Mouse (Mus musculus) midbrain, embryonic 15.5 days (tissue): ENCODE data around the gene Gns. TPM values are rescaled to one million over a fixed set of nuclear protein-coding genes. Genes with fewer than 3 reads are reported as not detected.

ENCODE experiments used
- ATAC-seq: fragments of 200-750 bp; cut with Nextera tagmentation; replicated peaks from 2 replicates; pipeline ENCODE4 v1.8.0; 2017; ENCODE audit warnings: moderate TSS enrichment
- H3K27ac ChIP-seq: fragments of 300-500 bp; sonication (generic); 2 replicates; pipeline ENCODE4 v1.5.1; 2015; ENCODE audit warnings: mild to moderate bottlenecking, inconsistent platforms
- H3K27me3 ChIP-seq: fragments of 300-500 bp; sonication (generic); replicated peaks from 2 replicates; pipeline ENCODE4 v1.6.1; 2015; ENCODE audit warnings: inconsistent platforms
- H3K36me3 ChIP-seq: fragments of 300-500 bp; sonication (generic); replicated peaks from 2 replicates; pipeline ENCODE4 v1.6.1; 2015; ENCODE audit warnings: inconsistent platforms
- H3K4me1 ChIP-seq: fragments of 300-500 bp; sonication (generic); 2 replicates; pipeline ENCODE4 v1.6.1; 2015; ENCODE audit warnings: inconsistent platforms
- H3K4me2 ChIP-seq: fragments of 300-500 bp; sonication (generic); 2 replicates; pipeline ENCODE4 v1.6.1; 2015; ENCODE audit warnings: inconsistent platforms, mild to moderate bottlenecking, moderate library complexity
- H3K4me3 ChIP-seq: fragments of 300-500 bp; sonication (generic); 2 replicates; pipeline ENCODE4 v1.5.1; 2015; ENCODE audit warnings: mild to moderate bottlenecking, inconsistent platforms
- H3K9ac ChIP-seq: fragments of 300-500 bp; sonication (generic); 2 replicates; pipeline ENCODE4 v1.6.1; 2015; ENCODE audit warnings: mild to moderate bottlenecking, inconsistent platforms
- H3K9me3 ChIP-seq: fragments of 300-500 bp; sonication (generic); 2 replicates; pipeline ENCODE4 v1.6.1; 2016; ENCODE audit warnings: inconsistent platforms
- WGBS: fragments of 180-500 bp; shearing (Covaris S2); methylation state at CpG from one replicate; pipeline ENCODE4 v1.1.7; 2015; ENCODE audit warnings: mixed read lengths; 5-methylcytosine and 5-hydroxymethylcytosine counted together
- polyA plus RNA-seq: library from polyadenylated mRNA; unstranded; fragments of >200 nt; fragmentation: Nextera tagmentation; extraction: Ambion mirVana; gene quantifications from 2 replicates; pipeline ENCODE4 v1.2.1, GENCODE M21; 2015

The Gns gene
- polyA plus RNA-seq, 1 experiment from 2014 or later: 38.8 TPM

- Histone ChIP-seq H3K4me3 (no peak overlapping the region), H3K9me3 (no peaks in the 10 kb centered on the region), H3K27ac (no peak overlapping the region), H3K27me3 (no peaks in the 10 kb centered on the region), H3K36me3 (no peaks in the 10 kb centered on the region), H3K4me1 (peaks cover 12% of the 10 kb centered on the region), H3K4me2 (no peak overlapping the region), H3K9ac (no peak overlapping the region)
- 97% methylated on average over 10 of the region's 10 CpGs for whole genome bisulfite sequencing
- no peak for ATAC-seq
Observed at GRCm38 (mm10) chr10:121342260-121342659, 22.6 kb upstream of the Gns start.

- H3K27me3 ChIP-seq: no peaks in the 10 kb centered on the region
- no peak overlapping the region for H3K4me2 ChIP-seq
- 75% methylated on average over 6 of the region's 6 CpGs for WGBS
- H3K4me1 ChIP-seq: peaks cover 12% of the 10 kb centered on the region
- H3K36me3 ChIP-seq: no peaks in the 10 kb centered on the region
- H3K9me3 ChIP-seq: no peaks in the 10 kb centered on the region
- H3K9ac ChIP-seq: no peak overlapping the region
- H3K4me3 ChIP-seq: no peak overlapping the region
- ATAC-seq: no peak
- no peak overlapping the region for H3K27ac ChIP-seq
Observed at GRCm38 (mm10) chr10:121343867-121344266, 21.0 kb upstream of the Gns start.

GRCm38 (mm10) chr10:121349244-121349643, 15.6 kb upstream of the Gns start:
- ATAC-seq: no peak
- no peak overlapping the region for H3K27ac ChIP-seq
- H3K4me3 ChIP-seq: no peak overlapping the region
- H3K36me3 ChIP-seq: no peaks in the 10 kb centered on the region
- peaks cover 30% of the 10 kb centered on the region for H3K27me3 ChIP-seq
- no peak overlapping the region for H3K9ac ChIP-seq
- 51% methylated on average over 5 of the region's 5 CpGs for whole genome bisulfite sequencing
- H3K9me3 ChIP-seq: no peaks in the 10 kb centered on the region
- H3K4me1 ChIP-seq: peaks cover 16% of the 10 kb centered on the region
- no peak overlapping the region for H3K4me2 ChIP-seq

- H3K36me3 ChIP-seq: no peaks in the 10 kb centered on the region
- 0 out of 2 replicates have a peak overlapping the region, but pooled peaks have one; percentile 2 for H3K9ac ChIP-seq
- no peaks in the 10 kb centered on the region for H3K9me3 ChIP-seq
- peaks cover 16% of the 10 kb centered on the region for H3K4me1 ChIP-seq
- H3K27ac ChIP-seq: no peak overlapping the region
- peak overlapping the region; percentile 90 for H3K4me2 ChIP-seq
- ATAC-seq: peak; percentile 52
- WGBS: 2% methylated on average over 35 of the region's 35 CpGs
- H3K27me3 ChIP-seq: peaks cover 30% of the 10 kb centered on the region
- peak overlapping the region; percentile 44 for H3K4me3 ChIP-seq
Observed at GRCm38 (mm10) chr10:121350357-121351065, 14.4 kb upstream of the Gns start.

- Histone ChIP-seq H3K36me3 (no peaks in the 10 kb centered on the region), H3K9ac (0 out of 2 replicates have a peak within 1 kb of the TSS, but pooled peaks have one; percentile 2), H3K4me1 (peaks cover 16% of the 10 kb centered on the region), H3K9me3 (no peaks in the 10 kb centered on the region), H3K4me3 (peak within 1 kb of the TSS; percentile 44), H3K27ac (no peak within 1 kb of the TSS), H3K4me2 (peak within 1 kb of the TSS; percentile 90), H3K27me3 (peaks cover 30% of the 10 kb centered on the region)
- under 1% methylated on average over 61 of the region's 61 CpGs for WGBS
- peak; percentile 74 for ATAC-seq
Observed at GRCm38 (mm10) chr10:121351066-121351581, 13.8 kb upstream of the Gns start, which contains the start of gene Tbc1d30. Gene Tbc1d30, minus strand, starts transcription at chr10:121351278.

- H3K27me3 ChIP-seq: peaks cover 30% of the 10 kb centered on the region
- H3K27ac ChIP-seq: no peak overlapping the region
- H3K4me3 ChIP-seq: peak overlapping the region; percentile 44; the same call in 1 of the 2 replicates
- no peaks in the 10 kb centered on the region for H3K9me3 ChIP-seq
- peak overlapping the region; percentile 90 for H3K4me2 ChIP-seq
- peaks cover 16% of the 10 kb centered on the region for H3K4me1 ChIP-seq
- no peaks in the 10 kb centered on the region for H3K36me3 ChIP-seq
- WGBS: 42% methylated on average over 15 of the region's 15 CpGs
- no peak overlapping the region for H3K9ac ChIP-seq
- ATAC-seq: no peak
Observed at GRCm38 (mm10) chr10:121351692-121352290, 13.1 kb upstream of the Gns start.

GRCm38 (mm10) chr10:121360358-121360757, 4.5 kb upstream of the Gns start:
- no peak for ATAC-seq
- Histone ChIP-seq H3K9ac (no peak overlapping the region), H3K27me3 (no peaks in the 10 kb centered on the region), H3K4me1 (0 out of 2 replicates have a peak, but pooled peaks cover 5% of the 10 kb centered on the region), H3K4me3 (no peak overlapping the region), H3K4me2 (no peak overlapping the region), H3K27ac (no peak overlapping the region), H3K9me3 (no peaks in the 10 kb centered on the region), H3K36me3 (no peaks in the 10 kb centered on the region)
- 82% methylated on average over 2 of the region's 2 CpGs for WGBS

GRCm38 (mm10) chr10:121363201-121363600, 1.7 kb upstream of the Gns start:
- no peaks in the 10 kb centered on the region for H3K36me3 ChIP-seq
- H3K4me2 ChIP-seq: no peak overlapping the region
- H3K4me1 ChIP-seq: peaks cover 16% of the 10 kb centered on the region
- no peaks in the 10 kb centered on the region for H3K9me3 ChIP-seq
- WGBS: 85% methylated on average over 8 of the region's 8 CpGs
- no peak for ATAC-seq
- no peak overlapping the region for H3K27ac ChIP-seq
- H3K4me3 ChIP-seq: no peak overlapping the region
- no peaks in the 10 kb centered on the region for H3K27me3 ChIP-seq
- no peak overlapping the region for H3K9ac ChIP-seq

- Histone ChIP-seq H3K9ac (peak overlapping the region; percentile 82; the same call in 1 of the 2 replicates), H3K4me3 (peak overlapping the region; percentile 86), H3K9me3 (no peaks in the 10 kb centered on the region), H3K27me3 (no peaks in the 10 kb centered on the region), H3K4me1 (peaks cover 16% of the 10 kb centered on the region), H3K27ac (no peak overlapping the region), H3K36me3 (no peaks in the 10 kb centered on the region), H3K4me2 (peak overlapping the region; percentile 77)
- 0 out of 2 replicates have a peak, but pooled peaks have one; percentile 25 for ATAC-seq
- WGBS: 29% methylated on average over 15 of the region's 15 CpGs
Observed at GRCm38 (mm10) chr10:121364306-121364705, 584 bp upstream of the Gns start.

- Histone ChIP-seq H3K4me1 (peaks cover 16% of the 10 kb centered on the region), H3K4me2 (peak overlapping the region; percentile 77), H3K27me3 (no peaks in the 10 kb centered on the region), H3K4me3 (peak overlapping the region; percentile 86), H3K9me3 (no peaks in the 10 kb centered on the region), H3K27ac (no peak overlapping the region), H3K9ac (peak overlapping the region; percentile 82; the same call in 1 of the 2 replicates), H3K36me3 (no peaks in the 10 kb centered on the region)
- no peak for ATAC-seq
- WGBS: 8% methylated on average over 9 of the region's 9 CpGs
Observed at GRCm38 (mm10) chr10:121365781-121366272, 937 bp downstream of the Gns start.

GRCm38 (mm10) chr10:121367271-121367670, 2.4 kb downstream of the Gns start:
- Histone ChIP-seq H3K9ac (no peak overlapping the region), H3K27me3 (no peaks in the 10 kb centered on the region), H3K36me3 (no peaks in the 10 kb centered on the region), H3K4me2 (no peak overlapping the region), H3K4me3 (no peak overlapping the region), H3K9me3 (no peaks in the 10 kb centered on the region), H3K27ac (no peak overlapping the region), H3K4me1 (peaks cover 16% of the 10 kb centered on the region)
- no peak for ATAC-seq
- 86% methylated on average over 13 of the region's 13 CpGs for WGBS

- Histone ChIP-seq H3K4me2 (no peak overlapping the region), H3K4me1 (peaks cover 16% of the 10 kb centered on the region), H3K36me3 (no peaks in the 10 kb centered on the region), H3K9me3 (no peaks in the 10 kb centered on the region), H3K27ac (no peak overlapping the region), H3K9ac (no peak overlapping the region), H3K4me3 (no peak overlapping the region), H3K27me3 (no peaks in the 10 kb centered on the region)
- WGBS: 94% methylated on average over 9 of the region's 9 CpGs
- no peak for ATAC-seq
Observed at GRCm38 (mm10) chr10:121367780-121368179, 2.9 kb downstream of the Gns start.
